Mouse (Mus musculus): ENCODE data around the gene Gpr3.
A peak's percentile ranks its signal among the peaks of the same experiment; 100 is the strongest.

The Gpr3 gene

GRCm38 (mm10) chr4:133211751-133212561, at the start of gene Gpr3, which contains the start of gene Cd164l2:
Gene Gpr3, minus strand, starts transcription at chr4:133212536.
Gene Cd164l2, plus strand, starts transcription at chr4:133212131.
- DNase-seq = no peak

DNA sequence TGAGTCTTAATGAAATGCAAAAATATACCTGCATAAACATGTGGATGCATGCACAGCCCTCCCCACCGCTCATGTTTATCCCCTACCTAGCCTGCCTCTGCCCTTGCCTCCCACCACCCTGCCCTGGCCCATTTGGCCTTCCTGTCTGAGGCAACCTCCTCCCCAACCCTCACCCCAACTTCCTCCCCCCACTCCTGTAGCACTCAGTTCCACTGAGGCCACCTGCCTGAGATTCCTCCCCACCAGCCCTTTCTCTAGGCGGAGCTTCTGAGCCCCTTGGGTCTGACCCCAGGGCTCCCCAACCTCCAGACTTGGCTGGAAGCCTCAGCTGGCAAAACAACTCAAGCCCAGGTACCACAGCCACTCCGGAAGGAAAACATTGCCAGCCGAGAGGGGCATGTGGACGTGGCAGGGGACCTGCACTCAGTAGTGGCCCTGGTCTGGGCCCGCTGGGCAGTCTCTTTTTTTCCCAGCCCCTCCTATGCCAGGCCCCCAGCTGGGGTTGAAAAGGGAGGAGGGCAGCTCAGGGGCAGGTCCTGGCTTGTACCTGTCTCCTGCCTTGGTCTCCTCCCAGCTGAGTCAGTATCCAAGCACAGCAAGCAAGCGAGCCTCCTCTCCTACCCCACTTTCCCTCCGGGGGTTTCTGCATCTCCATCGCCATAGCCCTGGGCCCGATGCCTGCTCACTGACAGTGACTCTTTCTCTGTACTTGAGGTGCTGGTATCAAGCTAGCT, 49.5 kb upstream of the Gpr3 start:
- DNase-seq = no peak

DNA sequence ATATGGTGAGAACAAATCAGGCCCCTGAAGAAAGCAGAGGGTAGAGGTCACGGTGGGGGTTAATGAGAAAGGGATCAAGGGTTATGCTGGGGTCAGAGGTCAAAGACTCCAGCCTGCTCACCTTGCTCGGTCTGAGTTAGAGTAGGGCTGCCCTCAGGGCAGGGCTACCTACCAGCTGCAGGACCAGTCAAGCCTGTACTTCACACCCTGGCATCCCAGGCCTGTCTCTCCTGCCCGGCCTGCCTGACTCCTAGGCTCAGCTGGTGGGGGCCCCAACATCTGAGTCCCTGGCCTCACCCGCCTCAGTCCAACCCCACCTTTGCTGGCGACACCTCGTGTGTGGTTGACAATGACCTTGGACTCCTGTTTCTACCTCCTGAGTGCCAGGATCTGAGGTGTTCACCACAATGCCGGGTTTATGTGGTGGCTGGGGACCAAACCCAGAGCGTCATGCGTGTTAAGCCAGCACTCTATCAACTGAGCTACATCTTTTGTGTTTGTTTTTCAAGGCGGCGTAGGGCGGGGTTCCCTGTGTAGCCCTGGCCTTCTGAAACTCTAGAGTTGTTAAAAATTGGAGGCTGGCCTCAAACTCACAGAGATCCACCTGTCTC, 45.6 kb upstream of the Gpr3 start:
- no peak for DNase-seq

- peak; percentile 36 to 53 for DNase-seq
Measured at GRCm38 (mm10) chr4:133257230-133257629, 44.9 kb upstream of the Gpr3 start.

DNA sequence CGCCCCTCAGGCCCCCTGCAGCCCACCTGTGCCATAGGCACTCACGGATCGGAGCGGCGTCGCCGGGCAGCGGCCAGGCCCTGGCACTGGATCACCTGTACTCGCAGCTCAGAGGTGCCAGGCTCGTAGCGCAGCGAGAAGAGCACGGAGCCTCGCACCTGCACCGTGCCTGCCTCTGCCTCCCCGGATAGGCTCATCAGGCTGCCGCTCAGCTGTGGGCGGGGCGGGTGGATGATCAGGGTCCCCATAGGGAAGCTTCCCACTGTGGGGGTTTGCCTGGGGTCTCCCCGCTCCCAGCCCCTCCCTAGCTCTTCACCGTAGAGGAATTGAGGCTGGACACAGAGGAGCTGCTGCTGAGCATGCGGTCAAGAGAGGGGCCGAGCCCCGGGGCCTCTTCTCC, 44.5 kb upstream of the Gpr3 start:
- DNase-seq = no peak

DNA sequence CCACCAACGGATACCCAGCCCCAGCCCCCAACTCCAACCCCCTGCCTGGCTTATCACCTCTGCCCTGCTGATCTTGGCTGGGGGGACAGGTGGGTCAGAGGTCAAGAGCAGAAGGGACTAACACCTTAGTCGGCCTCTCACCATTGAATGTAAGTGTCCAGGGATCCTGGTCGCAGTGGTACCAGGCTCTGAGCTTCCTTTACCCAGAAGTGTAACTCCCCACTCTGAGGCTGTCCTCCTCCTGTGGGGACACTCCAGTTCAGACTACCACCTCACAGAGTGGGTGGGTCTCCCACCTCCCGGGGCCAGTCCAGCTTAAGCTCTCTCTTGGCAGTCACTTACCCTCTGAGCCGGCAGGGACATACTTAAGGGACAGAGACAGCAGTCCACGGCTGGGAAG, 43.1 kb upstream of the Gpr3 start:
- no peak for DNase-seq

- no peak for DNase-seq
Measured at GRCm38 (mm10) chr4:133253412-133253811, 41.1 kb upstream of the Gpr3 start.

- no peak for DNase-seq
Measured at GRCm38 (mm10) chr4:133252089-133252488, 39.8 kb upstream of the Gpr3 start.

DNA sequence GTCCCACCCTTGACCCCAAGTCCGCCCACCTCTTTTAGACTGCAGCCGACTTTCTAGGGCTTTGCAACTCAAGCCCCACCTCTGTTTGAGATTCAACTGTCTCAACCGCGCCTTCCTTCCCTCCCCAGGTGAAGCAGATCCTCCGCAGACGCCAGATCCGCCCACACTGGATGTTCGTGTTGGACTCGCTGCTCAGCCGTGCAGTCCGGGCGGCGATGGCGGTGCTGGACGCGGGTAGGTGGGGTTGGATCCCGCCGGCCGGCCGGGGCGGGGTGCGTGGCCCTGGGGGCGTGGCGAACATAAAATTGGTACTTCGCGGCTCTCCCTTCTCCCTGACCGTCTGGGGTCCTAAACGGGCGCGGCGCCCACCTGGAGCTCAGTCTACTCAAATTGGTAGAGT, 38.9 kb upstream of the Gpr3 start:
- no peak for DNase-seq

DNA sequence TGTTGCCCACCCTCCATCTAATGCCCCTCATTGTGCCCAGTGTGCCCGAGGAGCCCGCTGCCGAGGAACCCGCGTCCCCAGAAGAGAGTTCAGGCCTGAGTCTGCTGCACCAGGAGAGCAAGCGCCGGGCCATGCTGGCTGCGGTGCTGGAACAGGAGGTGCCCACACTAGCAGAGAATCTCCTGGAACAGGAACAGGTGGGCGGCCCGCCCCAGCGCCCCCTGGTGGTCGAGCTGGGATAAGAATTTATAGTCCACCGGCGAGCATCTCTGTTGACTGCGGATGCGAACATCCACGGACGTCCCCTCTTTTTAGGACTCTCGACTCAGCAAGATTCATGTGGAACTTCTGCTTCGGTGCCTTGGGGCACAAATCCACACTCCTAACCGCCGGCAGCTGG, 38.3 kb upstream of the Gpr3 start:
- DNase-seq = peak; percentile 53 to 83

GRCm38 (mm10) chr4:133247806-133248449, 35.6 kb upstream of the Gpr3 start:
- no peak for DNase-seq

- peak in 1 of 2 experiments; percentile 38 for DNase-seq
Measured at GRCm38 (mm10) chr4:133247072-133247471, 34.7 kb upstream of the Gpr3 start.

DNA sequence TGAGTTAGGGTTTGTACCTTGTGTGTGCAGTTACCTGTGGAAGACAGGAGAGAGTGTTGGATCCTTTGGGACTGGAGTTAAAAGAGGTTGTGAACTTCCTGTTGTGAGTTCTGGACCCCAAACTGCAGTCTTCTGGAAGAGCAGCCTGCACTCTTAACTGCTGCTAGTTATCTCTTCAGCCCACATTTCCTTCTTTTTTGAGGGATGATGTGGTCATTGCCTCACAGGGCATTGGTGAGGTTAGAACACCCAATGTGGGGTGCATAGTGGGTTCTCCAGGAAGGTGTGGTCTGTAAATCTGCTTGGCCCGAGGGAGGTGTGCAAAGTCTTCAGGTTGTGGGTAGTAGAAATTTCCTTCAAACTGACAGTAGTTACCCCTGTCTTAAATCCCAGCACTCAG, 32.0 kb upstream of the Gpr3 start:
- DNase-seq = no peak

DNA sequence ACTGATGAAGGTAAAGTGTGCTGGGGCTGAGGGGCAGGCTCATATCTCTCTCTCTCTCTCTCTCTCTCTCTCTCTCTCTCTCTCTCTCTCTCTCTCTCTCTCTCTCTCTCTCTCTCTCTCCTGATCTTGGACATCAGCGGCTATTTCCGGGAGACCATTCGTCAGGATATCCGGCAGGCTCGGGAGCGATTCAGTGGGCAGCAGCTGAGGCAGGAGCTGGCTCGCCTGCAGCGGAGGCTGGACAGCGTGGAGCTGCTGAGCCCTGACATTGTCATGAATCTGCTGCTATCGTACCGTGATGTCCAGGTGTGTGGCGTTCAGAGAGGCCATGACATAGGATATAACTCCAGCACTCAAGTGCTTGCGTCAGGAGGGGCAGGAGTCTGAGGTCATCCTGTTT, 31.2 kb upstream of the Gpr3 start:
- DNase-seq = no peak

DNA sequence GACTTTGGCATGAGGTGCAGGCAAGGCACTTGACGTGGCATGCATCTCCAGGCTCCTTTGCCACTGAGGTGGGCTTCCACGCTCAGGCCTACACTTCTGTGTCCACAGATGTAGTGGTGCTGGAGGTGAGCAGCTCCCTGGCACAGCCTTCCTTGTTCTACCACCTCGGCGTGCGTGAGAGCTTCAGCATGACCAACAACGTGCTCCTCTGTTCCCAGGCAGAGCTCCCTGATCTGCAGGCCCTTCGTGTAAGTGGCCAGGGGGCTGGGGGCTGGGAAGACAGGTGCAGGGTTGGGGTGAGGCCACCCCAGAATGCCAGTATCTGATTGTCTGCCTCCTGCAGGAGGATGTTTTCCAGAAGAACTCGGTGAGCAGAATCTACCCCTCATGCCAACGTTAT, 30.4 kb upstream of the Gpr3 start:
- no peak for DNase-seq

DNA sequence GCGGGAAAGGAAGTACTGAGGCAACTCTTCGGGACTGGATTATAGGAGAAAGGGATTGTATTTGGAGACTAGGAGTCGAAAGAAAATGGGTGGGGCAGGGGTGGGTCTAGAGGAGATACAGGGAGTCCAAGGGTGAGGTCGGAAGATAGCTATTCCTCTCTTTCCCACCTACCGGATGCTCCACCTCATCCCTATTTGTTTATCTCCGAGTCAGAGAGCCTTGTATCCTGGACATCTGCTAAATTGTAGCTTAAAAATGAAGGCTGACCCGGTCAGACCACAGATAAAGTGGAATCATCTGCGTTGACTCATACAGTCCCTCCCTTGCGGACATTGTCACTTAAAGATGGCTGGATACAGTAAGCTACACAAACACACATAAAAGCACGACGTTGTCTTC, 29.6 kb upstream of the Gpr3 start:
- no peak for DNase-seq

- peak; percentile 83 to 91 for DNase-seq
Measured at GRCm38 (mm10) chr4:133240934-133241908, 28.9 kb upstream of the Gpr3 start.

DNA sequence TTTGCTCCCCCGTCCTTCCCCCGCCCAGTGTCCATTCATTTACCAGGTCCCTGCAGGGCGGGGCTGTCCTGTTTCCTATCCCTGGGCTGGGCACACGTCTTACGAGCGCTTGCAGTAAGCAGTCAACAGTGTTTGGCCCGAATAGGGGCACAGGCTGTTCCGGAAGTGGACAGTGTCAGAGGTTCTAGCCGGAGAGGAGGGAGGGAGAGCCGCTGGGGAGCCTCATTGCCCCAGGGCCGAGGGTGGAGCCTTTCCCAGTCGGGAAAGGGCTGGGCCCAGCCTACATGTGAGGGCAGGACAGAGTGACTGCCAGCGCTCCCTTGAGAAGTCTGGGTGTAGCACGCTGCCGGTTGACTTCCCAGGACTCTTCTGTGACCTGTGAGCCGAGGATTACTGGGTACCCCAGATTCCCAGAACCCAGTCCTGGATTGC, 28.2 kb upstream of the Gpr3 start, which contains the start of gene Map3k6:
Map3k6 (plus strand) TSS at position 329 of the 432 bp plus-strand sequence.
- peak; percentile 85 to 86 for DNase-seq

DNA sequence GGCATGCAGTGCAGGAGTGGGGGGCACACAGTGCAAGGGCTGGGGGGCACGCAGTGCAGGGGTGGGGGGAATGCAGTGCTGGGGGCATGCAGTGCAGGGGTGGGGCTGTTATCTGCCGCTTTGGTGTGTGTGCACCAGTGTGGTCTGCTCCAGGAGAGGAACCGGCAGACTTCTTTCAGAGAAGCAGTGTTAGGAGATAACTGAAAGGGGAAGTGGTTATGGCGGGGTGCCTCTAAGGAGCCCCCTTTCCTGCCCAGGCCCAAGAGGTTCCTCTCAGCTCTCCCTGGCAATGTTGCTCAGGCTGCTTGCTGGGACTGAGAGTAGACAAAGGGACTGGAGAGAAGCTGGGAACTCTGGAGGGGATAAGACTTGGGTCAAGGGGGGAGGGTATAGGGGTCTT, 25.6 kb upstream of the Gpr3 start:
- DNase-seq = no peak

DNA sequence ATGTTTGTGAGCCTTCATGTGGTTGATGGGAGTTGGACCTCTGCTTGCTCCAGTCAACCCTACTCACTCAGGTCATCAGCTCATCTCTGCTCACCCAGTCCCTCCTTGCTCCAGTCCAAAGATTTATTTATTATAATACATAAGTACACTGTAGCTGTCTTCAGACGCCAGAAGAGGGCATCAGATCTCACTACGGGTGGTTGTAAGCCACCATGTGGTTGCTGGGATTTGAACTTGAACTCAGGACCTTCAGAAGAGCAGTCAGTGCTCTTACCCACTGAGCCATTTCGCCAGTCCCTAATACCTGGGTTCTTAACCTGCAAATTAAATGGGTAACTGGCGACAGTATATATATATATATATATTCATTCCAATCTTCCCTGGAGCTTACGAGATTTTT, 23.1 kb upstream of the Gpr3 start:
- no peak for DNase-seq

DNA sequence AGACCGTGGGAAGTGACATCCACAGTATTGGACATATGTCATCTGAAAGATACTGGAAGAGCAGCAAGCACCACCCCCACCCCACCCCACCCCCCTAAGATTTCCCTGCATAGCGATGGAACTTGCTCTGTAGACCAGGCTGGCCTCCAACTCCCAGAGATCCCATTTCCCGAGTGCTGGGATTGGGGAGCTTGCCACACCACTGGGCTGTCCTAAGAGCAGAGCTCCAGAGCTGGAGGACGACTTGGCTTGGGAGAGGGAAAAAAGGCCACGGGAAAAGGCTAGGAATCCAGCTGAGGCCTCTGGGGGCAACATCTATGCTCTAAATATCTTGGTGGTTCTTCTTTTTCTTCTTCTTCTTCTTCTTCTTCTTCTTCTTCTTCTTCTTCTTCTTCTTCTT, 22.4 kb upstream of the Gpr3 start:
- no peak for DNase-seq
